Mouse (Mus musculus): Measurements from ENCODE around the gene Tmem178.

DNA sequence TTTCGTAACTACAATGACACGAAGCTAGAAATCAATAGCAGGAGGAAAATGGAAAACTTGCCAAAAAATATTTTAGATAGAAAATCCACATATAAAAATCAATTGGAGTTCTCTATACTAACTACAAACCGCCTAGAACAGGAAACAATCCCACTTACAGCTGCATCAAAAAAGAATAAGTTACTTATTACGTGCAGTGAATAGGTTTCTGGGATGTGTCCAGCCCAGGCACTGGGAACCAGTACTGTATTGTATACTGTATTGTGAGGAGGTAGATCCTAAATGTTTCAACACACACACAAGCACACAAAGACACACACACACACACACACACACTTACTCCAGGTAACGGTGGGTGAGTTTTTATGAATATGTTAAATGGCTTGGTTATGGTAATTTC is 32.8 kb downstream of the Tmem178 start:
- no peak for TF ChIP-seq TAL1 (IDR thresholded peaks at IDR 0.05; ENCODE audit: low read length)
- TF ChIP-seq GATA1 (IDR thresholded peaks at IDR 0.05; ENCODE audit: low read length) = no peak
